Mouse (Mus musculus) brown adipose tissue, adult 24 weeks (tissue): Measurements from ENCODE around the gene Bmp8a. TPM values are rescaled to one million over a fixed set of nuclear protein-coding genes. Genes with fewer than 3 reads are reported as not detected.
"Not testable (repeated sequence)": the region's sequence is repeated elsewhere in the genome, so short reads cannot be mapped to it uniquely, and the experiment has no call there.

Source experiments
- H3K27ac ChIP-seq: fragments of 200-500 bp; replicated peaks from 2 replicates; pipeline ENCODE4 v1.5.1; 2012; ENCODE audit warnings: low read depth, mild to moderate bottlenecking, low read length
- H3K4me1 ChIP-seq: fragments of 200-500 bp; 2 replicates; pipeline ENCODE4 v1.6.1; 2012; ENCODE audit warnings: low read length, mixed read lengths; ENCODE audit not compliant: control insufficient read depth, insufficient read depth, insufficient read length
- H3K4me3 ChIP-seq: fragments of 200-500 bp; 2 replicates; pipeline ENCODE4 v1.5.1; 2012; ENCODE audit warnings: low read depth, mild to moderate bottlenecking, low read length, moderate library complexity; ENCODE audit not compliant: insufficient read depth
- polyA plus RNA-seq: library from polyadenylated mRNA; stranded (reverse); fragments of >200 nt; gene quantifications from 2 replicates; pipeline ENCODE4 v1.2.4, GENCODE M21; 2012; ENCODE audit not compliant: missing spikeins, insufficient read depth, insufficient read length

The Bmp8a gene
- polyA plus RNA-seq, 1 experiment, result not detected

DNA sequence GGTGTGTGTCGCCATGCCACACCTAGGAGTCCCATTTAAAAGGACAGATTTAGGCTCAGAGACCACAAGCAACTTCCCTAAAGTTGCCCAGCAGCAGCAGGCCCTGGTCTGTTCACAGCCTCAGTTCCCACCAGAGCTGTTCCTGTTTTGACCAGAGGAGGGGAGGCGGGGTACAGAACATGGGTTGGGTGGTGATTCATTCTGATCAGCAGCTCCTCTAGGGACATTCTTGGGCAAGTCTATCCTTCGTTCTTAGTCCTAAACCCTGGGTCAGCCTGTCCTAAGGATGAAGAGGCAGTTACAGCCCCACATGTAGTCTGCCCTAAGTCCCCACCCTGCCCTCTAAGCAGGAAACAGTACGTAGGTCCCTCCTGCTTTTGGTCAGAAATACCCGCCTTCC is 2.8 kb downstream of the Bmp8a start:
- Histone ChIP-seq H3K4me3 (no peak overlapping the region), H3K4me1 (no peaks in the 10 kb centered on the region), H3K27ac (no peak overlapping the region)

DNA sequence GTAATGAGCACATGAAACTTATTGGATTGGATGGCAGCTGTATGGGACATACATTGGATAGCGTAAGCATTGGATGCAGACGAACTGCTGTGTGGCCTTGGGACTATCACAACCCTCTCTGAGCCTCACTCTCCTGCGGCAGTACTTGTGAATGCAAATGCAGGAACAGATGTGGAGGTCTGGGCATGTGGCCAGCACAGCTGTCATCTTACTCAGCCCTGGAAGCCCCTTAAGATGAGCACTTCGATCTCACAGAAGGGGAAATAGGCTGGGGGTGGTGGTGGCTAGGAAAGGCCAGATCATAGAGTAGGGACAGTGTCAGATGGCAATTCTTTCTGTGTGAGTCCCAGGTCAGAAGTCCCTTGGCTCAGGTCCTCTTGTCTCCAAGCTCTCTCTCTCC is 5.4 kb downstream of the Bmp8a start:
- Histone ChIP-seq H3K4me3 (no peak overlapping the region), H3K27ac (no peak overlapping the region), H3K4me1 (no peaks in the 10 kb centered on the region)

DNA sequence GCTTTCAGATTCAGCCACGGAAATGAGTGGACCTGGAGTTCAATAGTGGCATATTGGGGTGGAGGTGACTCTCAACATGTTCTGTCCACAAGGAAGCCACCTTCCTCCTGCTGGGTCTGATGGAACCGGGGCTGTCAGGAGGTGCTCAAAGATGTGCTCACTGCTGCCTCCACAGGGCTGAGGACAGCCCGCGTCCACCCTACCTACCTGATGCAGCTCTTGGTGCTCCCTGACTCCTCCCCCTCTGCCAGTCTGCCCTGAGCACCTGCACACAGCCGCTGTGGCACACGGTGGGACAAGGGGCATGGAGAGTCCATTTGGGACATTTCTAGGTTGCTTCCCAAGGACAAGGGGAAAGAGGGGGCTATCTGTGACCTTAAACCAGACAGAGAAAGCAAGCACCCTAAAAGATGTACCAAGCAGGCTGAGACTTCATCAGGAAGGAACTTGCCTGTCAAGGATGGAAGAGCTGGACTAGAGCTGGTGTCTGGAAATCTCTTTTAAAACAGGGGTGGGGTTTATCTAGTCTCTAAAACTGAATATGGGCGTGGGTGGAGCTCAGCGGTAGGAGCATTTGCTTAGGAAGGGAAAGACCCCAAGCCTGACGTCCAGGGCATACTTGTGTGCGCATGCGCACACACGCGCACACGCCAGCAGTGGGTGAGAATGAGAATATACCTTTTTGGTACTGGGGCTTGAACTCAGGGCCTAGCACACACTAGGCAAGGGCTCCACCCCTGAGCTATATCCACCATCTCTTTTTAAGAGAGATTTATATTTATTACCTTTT is 7.1 kb downstream of the Bmp8a start:
- H3K27ac ChIP-seq, result no peak overlapping the region
- no peak overlapping the region for H3K4me3 ChIP-seq
- H3K4me1 ChIP-seq, result no peaks in the 10 kb centered on the region

DNA sequence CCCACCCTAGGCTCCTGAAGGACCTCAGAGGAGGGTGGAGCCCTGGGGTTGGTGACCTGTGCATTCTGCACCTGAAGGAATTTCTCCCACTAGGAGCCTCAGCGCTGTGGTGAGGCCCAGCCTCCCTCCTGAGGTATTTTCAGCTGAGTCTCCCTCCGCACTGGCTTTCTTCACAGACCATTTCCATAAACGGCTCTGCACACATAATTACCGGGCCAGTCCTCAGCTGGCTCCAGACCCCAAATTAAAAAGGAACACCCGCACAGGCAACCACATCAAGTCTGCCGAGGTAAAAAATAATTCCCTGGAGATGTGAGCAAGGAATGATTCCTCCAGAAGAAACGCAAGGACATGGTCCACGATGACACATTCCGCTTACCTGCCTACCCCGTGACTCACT is 7.8 kb downstream of the Bmp8a start:
- H3K27ac ChIP-seq, H3K4me3 ChIP-seq, H3K4me1 ChIP-seq: not testable (repeated sequence)

DNA sequence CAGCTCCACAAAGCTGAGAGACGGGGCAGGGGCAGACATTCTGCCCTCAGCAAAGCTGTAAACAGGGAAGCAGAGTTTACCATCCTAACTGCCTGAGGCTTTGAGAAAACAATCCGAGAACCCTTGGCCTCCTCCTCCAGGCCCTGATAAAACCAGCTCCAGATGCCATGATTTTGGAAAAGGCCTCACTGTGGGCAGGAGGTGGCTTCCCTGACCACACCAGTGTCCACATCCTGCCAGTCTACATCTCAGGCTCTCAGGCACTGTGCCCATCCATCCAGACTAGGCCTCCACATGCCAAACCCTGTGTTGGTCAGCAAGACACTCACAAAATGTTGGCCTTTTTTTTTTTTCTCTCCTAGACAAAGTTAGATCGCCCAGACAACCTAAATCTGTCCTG is 8.9 kb downstream of the Bmp8a start:
- Histone ChIP-seq H3K27ac (no peak overlapping the region), H3K4me3 (no peak overlapping the region), H3K4me1 (no peaks in the 10 kb centered on the region)

DNA sequence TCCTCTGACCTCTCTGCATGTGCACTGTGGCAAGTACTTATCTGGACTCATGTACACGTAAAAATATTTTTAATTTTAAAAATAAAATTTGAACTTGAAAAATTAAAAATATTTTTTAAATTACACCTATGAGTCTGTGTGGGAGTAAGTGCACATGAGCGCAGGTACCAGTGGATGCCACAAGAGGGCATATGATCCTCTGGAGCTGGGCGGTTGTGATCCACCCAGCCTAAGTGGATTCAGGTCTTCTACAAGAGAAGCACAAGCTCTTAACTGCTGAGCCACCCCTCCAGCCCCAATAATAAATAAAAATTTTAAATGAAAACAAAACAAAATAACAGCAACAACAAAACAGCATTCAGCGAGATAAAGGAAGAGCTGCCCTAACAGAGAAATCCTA is 9.9 kb downstream of the Bmp8a start:
- Histone ChIP-seq H3K4me1 (no peaks in the 10 kb centered on the region), H3K4me3 (no peak overlapping the region), H3K27ac (no peak overlapping the region)

DNA sequence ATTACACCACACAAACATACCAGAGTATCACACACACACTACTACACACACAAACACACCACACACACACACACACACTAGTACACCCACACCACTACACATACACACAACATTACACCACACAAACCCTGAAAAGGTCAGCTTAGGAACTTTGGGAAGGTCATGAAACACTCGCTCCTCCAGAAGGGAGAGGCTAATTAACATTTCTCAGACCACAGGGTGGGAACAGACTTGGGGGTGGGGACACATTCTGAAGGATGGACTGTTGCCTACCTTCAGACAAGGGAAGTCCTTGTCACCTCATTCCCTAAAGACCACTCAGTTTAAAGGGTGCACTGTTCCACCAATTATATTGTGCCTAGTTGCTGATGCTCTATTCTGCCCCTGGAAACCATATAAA is 11.1 kb downstream of the Bmp8a start:
- not testable (repeated sequence) for H3K4me1 ChIP-seq, H3K4me3 ChIP-seq, H3K27ac ChIP-seq

DNA sequence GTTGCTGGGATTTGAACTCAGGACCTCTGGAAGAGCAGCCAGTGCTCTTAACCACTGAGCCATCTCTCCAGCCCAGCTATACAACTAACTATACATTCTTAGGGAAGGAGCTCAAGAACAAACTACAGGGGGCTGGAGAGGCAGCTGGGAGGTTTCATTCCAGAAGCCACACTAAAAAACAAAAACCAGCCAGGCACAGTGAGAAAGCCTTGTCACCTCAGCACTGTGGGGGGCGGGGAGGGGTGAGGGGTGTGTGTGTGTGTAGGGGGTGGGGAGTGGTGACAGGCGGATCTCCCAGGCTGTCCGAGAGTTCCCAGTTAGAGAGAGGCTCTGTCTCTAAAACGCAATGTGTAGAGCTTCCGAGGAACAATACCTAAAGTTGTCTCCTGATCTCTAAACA is 11.7 kb downstream of the Bmp8a start:
- H3K27ac ChIP-seq, result no peak overlapping the region
- H3K4me1 ChIP-seq, result no peaks in the 10 kb centered on the region
- H3K4me3 ChIP-seq, result no peak overlapping the region

DNA sequence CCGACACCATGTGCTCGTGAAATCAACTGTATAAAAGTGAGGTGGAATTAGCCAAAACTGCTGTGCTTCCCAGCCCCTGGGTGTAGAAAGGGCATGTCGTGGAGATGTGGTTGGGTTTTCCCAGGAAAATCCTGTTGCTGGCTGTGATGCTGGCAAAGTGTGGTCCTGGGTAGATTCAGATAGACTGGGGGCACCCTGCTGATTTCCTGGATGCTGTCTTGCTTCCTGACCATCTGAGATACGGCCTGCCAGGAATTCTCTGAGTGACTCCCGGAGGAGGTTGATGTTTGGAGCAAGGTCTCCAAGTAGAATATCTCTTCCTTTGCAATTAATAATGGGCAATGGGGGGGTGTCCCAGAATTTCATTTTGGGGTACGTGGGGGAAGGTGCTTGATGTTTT is 14.1 kb downstream of the Bmp8a start:
- no peak overlapping the region for H3K27ac ChIP-seq
- H3K4me3 ChIP-seq, result no peak overlapping the region
- H3K4me1 ChIP-seq, result no peaks in the 10 kb centered on the region

DNA sequence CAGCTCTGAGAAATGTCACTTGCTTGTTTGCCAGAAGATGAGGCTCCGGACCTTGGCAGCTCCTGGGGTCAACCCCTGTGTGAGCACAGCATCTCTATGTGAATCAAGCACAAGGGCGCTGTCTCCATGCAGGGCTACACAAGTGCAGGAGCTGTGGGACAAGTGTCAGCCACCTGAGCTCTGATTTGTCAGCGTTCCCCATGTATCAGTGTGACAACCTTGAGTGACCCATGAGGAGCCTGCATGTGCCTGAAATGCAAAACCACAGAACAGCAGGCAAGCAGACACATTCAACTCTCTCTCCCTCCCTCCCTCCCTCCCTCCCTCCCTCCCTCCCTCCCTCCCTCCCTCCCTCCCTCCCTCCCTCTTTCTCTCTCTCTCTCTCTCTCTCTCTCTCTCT is 15.4 kb downstream of the Bmp8a start:
- Histone ChIP-seq H3K4me3 (no peak overlapping the region), H3K4me1 (no peaks in the 10 kb centered on the region), H3K27ac (no peak overlapping the region)

DNA sequence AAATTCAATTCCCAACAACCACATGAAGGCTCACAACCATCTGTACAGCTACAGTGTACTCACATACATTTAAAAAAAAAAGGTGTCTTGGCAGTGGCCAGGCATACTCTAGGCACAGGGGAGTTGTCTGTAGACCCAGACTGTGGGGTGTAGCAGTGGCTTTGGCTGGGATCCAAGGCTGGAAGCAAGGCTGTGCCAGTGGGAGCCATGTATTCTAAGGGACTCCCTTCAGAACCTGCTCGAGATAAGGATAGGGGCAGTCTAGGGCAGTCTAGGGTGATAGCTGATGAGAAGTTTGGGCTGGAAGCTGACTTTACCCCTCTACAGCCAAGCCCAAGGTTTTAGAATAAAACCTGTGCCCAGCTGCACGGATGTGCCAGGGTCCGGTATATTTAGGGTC is 17.0 kb downstream of the Bmp8a start:
- H3K27ac ChIP-seq, result no peak overlapping the region
- H3K4me1 ChIP-seq, result no peaks in the 10 kb centered on the region
- H3K4me3 ChIP-seq, result no peak overlapping the region

DNA sequence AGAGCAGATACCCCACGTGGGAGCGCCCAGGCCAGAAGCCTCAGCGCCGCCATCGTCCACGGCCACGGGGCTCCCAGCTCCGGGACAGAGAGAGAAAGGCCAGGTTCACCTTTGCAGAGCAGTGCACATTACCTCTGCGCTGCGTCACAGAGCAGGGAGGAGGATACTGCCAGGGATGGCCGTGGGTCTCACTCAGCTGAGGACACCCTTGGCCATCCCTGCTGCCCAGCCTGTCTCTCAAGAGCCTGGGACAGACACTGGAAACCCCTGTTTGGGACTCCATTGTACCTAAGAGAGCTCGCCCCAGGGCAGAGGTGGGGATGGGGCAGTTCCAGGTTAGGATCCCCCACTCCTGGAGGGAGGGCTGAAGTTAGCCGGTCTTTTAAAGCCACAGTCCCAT is 19.5 kb downstream of the Bmp8a start, which contains the start of gene Oxct2a:
Oxct2a (minus strand) TSS at position 101 of the 400 bp plus-strand sequence.
- Histone ChIP-seq H3K27ac (no peak within 1 kb of the TSS), H3K4me1 (no peaks in the 10 kb centered on the region), H3K4me3 (no peak within 1 kb of the TSS)

DNA sequence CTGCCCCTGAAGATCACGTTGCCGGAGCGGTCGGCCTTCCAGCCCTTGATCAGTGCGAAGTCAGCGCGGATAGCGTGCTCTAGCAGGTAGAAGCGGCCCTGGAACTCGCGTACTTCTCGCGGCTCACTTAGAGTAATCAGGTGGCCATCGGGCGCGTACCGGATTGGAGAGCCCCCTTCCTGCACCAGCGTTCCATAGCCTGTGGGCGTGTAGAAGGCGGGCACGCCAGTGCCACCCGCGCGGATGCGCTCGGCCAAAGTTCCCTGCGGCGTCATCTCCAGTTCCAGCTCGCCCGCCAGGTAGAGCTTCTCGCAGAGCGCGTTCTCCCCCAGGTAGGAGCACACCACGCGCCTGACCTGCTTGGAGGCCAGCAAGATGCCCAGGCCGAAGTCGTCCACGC is 20.1 kb downstream of the Bmp8a start:
- H3K27ac ChIP-seq, H3K4me1 ChIP-seq, H3K4me3 ChIP-seq: not testable (repeated sequence)

DNA sequence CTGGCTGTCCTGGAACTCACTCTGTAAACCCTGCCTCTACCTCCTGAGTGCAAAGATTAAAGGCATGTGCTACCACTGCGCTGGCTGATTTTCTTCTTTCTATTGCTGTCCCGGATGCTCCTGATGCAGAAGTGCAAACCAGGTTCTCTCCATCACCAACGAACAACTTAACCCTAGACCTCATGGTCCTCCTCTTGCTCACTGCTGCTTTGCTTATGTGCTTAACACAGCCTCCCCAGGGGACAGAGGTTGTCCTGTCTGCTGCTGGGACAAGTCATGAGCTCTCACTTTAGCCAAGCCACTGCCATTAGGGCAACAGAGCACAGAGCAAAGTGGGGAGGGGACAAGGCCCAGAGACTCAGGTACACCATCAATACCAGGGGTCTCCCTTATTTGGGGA is 28.6 kb downstream of the Bmp8a start:
- Histone ChIP-seq H3K4me3 (no peak overlapping the region), H3K27ac (no peak overlapping the region), H3K4me1 (no peaks in the 10 kb centered on the region)

DNA sequence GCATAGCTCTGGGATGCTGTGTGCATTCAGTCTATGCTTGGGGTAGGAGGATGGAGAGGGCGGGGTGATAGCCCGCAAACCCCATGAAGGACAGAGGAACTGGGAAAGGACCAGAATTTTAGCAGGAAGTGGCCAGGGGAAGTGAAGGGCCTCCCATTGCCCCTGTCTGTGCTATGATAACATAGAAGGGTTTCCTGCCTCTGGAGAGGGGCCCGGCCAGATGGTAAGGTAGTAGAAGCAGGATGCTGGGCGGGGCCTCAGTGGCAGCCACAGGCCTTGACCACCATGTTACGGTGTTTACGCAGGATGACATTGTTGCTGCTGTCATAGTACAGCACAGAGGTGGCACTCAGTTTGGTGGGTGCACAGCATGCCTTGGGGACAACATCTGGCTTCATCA is 30.0 kb downstream of the Bmp8a start:
- Histone ChIP-seq H3K27ac (no peak overlapping the region), H3K4me3 (no peak overlapping the region), H3K4me1 (no peaks in the 10 kb centered on the region)

DNA sequence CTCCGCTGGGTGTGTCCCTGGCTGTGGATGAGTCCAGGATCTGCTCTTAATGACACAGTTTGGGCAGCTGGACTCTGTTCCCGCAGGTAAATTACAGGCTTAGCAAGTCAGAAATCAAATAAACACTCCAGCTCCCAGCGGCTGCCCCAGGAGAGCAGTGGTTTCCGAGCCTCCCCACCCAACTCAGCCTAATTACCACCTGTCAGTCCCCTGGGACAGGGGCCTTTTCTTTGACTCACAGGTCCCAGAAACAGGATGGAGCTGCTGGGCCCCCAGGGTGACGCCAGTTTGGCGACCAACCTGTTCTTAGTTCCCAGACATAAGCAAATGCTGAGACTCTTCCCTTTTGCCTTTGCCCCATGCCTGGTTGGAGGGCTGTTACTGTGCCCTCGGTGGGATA is 31.2 kb downstream of the Bmp8a start:
- no peaks in the 10 kb centered on the region for H3K4me1 ChIP-seq
- H3K4me3 ChIP-seq, result no peak overlapping the region
- H3K27ac ChIP-seq, result no peak overlapping the region
